In the genomic region with DNA sequence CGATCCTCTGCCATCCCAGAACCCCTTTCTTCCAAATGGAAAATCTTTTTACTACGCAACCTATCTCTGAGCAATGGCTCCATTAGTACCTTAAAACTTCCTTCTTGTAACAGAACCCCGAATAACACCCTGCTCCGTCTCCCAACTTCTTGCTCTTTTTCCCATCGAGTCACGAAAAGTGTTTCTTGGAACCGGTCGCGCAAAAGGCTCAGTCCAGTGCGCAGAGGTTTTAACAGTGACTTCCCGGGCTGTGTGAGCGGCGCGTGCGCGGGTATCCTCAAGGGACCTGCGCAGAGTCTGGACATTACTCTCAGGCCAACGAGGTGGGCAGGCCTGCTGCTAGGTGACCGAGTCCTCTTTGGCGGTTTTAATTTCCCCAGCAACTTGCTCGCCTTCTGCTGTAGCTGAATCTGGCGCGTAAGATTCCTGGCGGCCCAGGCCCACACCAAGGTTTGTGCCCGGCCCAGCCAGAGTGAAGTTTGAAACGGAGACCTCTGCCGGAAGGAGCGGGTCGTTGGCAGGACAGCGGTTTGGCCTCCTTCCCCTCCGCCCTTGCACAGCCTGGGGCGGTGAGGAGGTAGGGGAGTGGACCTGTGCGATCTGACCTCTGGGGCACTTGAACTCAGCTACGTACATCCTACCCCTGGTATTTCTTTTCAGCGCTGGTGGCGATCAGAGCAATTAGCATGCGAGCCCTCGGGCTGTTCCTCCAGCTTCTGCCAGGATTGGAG, we compare ENCODE assay signal across 8 mouse cellular contexts.
A peak's percentile ranks its signal among the peaks of the same experiment; 100 is the strongest.
DNase-seq lines count a peak whose midpoint lies in the region; ATAC-seq and TF ChIP-seq lines count a peak whose summit lies in the region.

No protein-coding gene starts in this region.

- TF ChIP-seq CTCF in C2C12 (IDR thresholded peaks at IDR 0.05; ENCODE audit: control insufficient read depth, insufficient read depth, insufficient read length), result peak; percentile 47
- TF ChIP-seq CTCF in bone marrow, adult 2 months (IDR thresholded peaks at IDR 0.05; ENCODE audit: control insufficient read depth, insufficient read depth, low read length), result peak; percentile 40; the same call in 1 of the 2 replicates
- peak; percentile 50 for TF ChIP-seq CTCF in midbrain, postnatal 0 days (IDR thresholded peaks at IDR 0.05)

- H3K9me3 ChIP-seq in embryonic facial prominence, embryonic 13.5 days, result no peaks in the 10 kb centered on the region
- no peaks in the 10 kb centered on the region for H3K9me3 ChIP-seq in midbrain, postnatal 0 days (ENCODE audit: low read length)

- peak overlapping the region; percentile 56 for H3ac ChIP-seq in C2C12 (ENCODE audit: control insufficient read depth, insufficient read length, low read depth)

- no peaks in the 10 kb centered on the region for H3K36me3 ChIP-seq in C2C12 (ENCODE audit: control insufficient read depth, insufficient read depth)
- H3K36me3 ChIP-seq in embryonic facial prominence, embryonic 13.5 days, result no peaks in the 10 kb centered on the region
- H3K36me3 ChIP-seq in midbrain, postnatal 0 days (ENCODE audit: insufficient read depth, low read length), result no peaks in the 10 kb centered on the region

- peak; percentile 16; the same call in 1 of the 2 replicates for TF ChIP-seq POLR2A in bone marrow, adult 2 months (IDR thresholded peaks at IDR 0.05; ENCODE audit: borderline replicate concordance, control insufficient read depth, low read depth, low read length)

- H3K4me1 ChIP-seq in bone marrow, adult 2 months (ENCODE audit: control insufficient read depth, insufficient read depth, low read length), result no peaks in the 10 kb centered on the region
- H3K4me1 ChIP-seq in embryonic facial prominence, embryonic 13.5 days, result no peaks in the 10 kb centered on the region
- no peaks in the 10 kb centered on the region; the same call in 1 of the 2 replicates for H3K4me1 ChIP-seq in midbrain, postnatal 0 days (ENCODE audit: insufficient read depth, low read length)

- peak overlapping the region; percentile 84 for H3K4me2 ChIP-seq in embryonic facial prominence, embryonic 13.5 days
- peak overlapping the region; percentile 96 for H3K4me2 ChIP-seq in midbrain, postnatal 0 days (ENCODE audit: low read depth, low read length, poor library complexity, severe bottlenecking)

- no peaks in the 10 kb centered on the region for H3K27me3 ChIP-seq in C2C12 (ENCODE audit: control insufficient read depth, insufficient read depth, insufficient read length)
- no peaks in the 10 kb centered on the region for H3K27me3 ChIP-seq in embryonic facial prominence, embryonic 13.5 days
- H3K27me3 ChIP-seq in midbrain, postnatal 0 days (ENCODE audit: insufficient read depth, low read length), result no peaks in the 10 kb centered on the region

- H3K9ac ChIP-seq in embryonic facial prominence, embryonic 13.5 days, result peak overlapping the region; percentile 82
- peak overlapping the region; percentile 56 for H3K9ac ChIP-seq in midbrain, postnatal 0 days (replicated peaks; ENCODE audit: low read length, poor library complexity, severe bottlenecking)

- no peaks in the 10 kb centered on the region for H3K79me3 ChIP-seq in C2C12 (ENCODE audit: low read depth)

- peak; percentile 59 for DNase-seq in heart, adult 8-10 months (ENCODE audit: low spot score)
- peak; percentile 59 to 68 for DNase-seq in kidney, adult 8-10 months
- peak; percentile 78 for DNase-seq in liver
- DNase-seq in midbrain, postnatal 0 days (ENCODE audit: low spot score), result peak; percentile 71
- peak; percentile 40 to 69 for DNase-seq in spleen, postnatal 4 days (ENCODE audit: low spot score in 2 of 2)

- peak overlapping the region; percentile 66 for H3K27ac ChIP-seq in bone marrow, adult 2 months (ENCODE audit: control insufficient read depth, insufficient read depth, low read depth, low read length, poor library complexity)
- peak overlapping the region; percentile 77 for H3K27ac ChIP-seq in embryonic facial prominence, embryonic 13.5 days
- peak overlapping the region; percentile 67 for H3K27ac ChIP-seq in midbrain, postnatal 0 days (ENCODE audit: low read depth, low read length)

- ATAC-seq in embryonic facial prominence, embryonic 13.5 days (ENCODE audit: insufficient number of reproducible peaks, insufficient read depth, low FRiP score, low TSS enrichment, low read depth), result peak; percentile 65
- peak; percentile 80 for ATAC-seq in midbrain, postnatal 0 days (ENCODE audit: low FRiP score)

- no peaks in the 10 kb centered on the region for H3K79me2 ChIP-seq in C2C12 (ENCODE audit: control insufficient read depth, insufficient read depth)

- WGBS in bone marrow, adult 2 months, result 2% methylated on average over 38 of the region's 38 CpGs
- WGBS in embryonic facial prominence, embryonic 13.5 days, result 1% methylated on average over 38 of the region's 38 CpGs
- under 1% methylated on average over 38 of the region's 38 CpGs for WGBS in midbrain, postnatal 0 days

- peak overlapping the region; percentile 23 for H3K4me3 ChIP-seq in C2C12 (ENCODE audit: insufficient read depth, poor library complexity, severe bottlenecking)
- peak overlapping the region; percentile 75 for H3K4me3 ChIP-seq in bone marrow, adult 2 months (replicated peaks; ENCODE audit: control insufficient read depth, low read depth, low read length)
- peak overlapping the region; percentile 60 for H3K4me3 ChIP-seq in embryonic facial prominence, embryonic 13.5 days
- H3K4me3 ChIP-seq in midbrain, postnatal 0 days (ENCODE audit: low read depth, low read length), result peak overlapping the region; percentile 64

TF ChIP-seq in C2C12, 6 proteins besides CTCF, POLR2A, EP300 and RAD21:
- no peak for TF ChIP-seq USF1 (IDR thresholded peaks at IDR 0.05; ENCODE audit: low read depth)
- no peak for TF ChIP-seq MYOG (IDR thresholded peaks at IDR 0.05; ENCODE audit: control insufficient read depth, extremely low read depth, insufficient read length)
- no peak for TF ChIP-seq MYOD1 (IDR thresholded peaks at IDR 0.05; ENCODE audit: control insufficient read depth, insufficient read length, low read depth)
- TF ChIP-seq CEBPB (IDR thresholded peaks at IDR 0.05; ENCODE audit: low read depth), result no peak
- TF ChIP-seq FOSL1 (IDR thresholded peaks at IDR 0.05; ENCODE audit: insufficient read depth, low read length, poor library complexity, severe bottlenecking), result no peak
- TF ChIP-seq MAX (IDR thresholded peaks at IDR 0.05), result no peak
TF ChIP-seq in C2C12: peak in this region for 0.

Comparison
In these comparisons a context has a peak if more than half of its experiments do, and no peak if none do; other contexts are left out.
1. Peak in every context shown above with its lines: DNase-seq, ATAC-seq, H3K4me3 ChIP-seq and H3K27ac ChIP-seq.
2. H3K4me3 ChIP-seq: peak in every context shown above with its lines; median percentile 75 in bone marrow, adult 2 months; 64 in midbrain, postnatal 0 days; 60 in embryonic facial prominence, embryonic 13.5 days; 23 in C2C12.